Mouse (Mus musculus) small intestine, adult 2 months (tissue): ENCODE measurements around the gene Fchsd2.

Experiments used
- CTCF ChIP-seq: fragments of 200-500 bp; IDR thresholded peaks from 2 replicates; pipeline ENCODE4 v1.5.1; 2012; ENCODE audit warnings: low read depth, mild to moderate bottlenecking, control low read depth, inconsistent platforms, low read length, moderate library complexity, mixed read lengths; ENCODE audit not compliant: insufficient replicate concordance, insufficient read length; ENCODE audit errors: extremely low read depth
- POLR2A ChIP-seq: fragments of 200-500 bp; IDR thresholded peaks from 2 replicates; pipeline ENCODE4 v1.6.1; 2012; ENCODE audit warnings: low read depth, mild to moderate bottlenecking, control low read depth, inconsistent platforms, low read length, moderate library complexity

- no peak for TF ChIP-seq CTCF
- no peak for TF ChIP-seq POLR2A
Measured at GRCm38 (mm10) chr7:101096576-101096975, 3.9 kb downstream of the Fchsd2 start.
